Mouse (Mus musculus): Measurements from ENCODE around the gene Podn.
"Not testable (repeated sequence)": the region's sequence is repeated elsewhere in the genome, so short reads cannot be mapped to it uniquely, and the experiment has no call there.

Podn gene

DNA sequence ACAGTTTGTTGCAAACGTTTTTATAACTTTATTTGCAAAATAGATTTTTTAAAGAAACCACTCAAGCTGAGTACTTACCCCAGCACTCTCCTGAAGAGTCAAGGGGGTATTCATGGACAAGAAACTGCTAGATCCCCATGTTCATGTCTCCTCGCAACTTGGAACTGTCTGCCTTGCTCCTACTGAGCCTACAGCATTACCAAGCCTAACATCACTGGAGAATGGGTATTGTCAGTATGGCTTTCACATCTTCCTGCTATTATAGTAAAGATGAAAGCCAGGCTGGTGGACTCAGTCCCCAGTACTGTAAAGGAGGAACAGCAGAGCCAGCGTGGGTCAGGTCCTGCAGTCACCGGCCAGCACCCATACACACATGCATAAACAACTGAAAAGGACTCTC is at the start of gene Podn:
Podn (minus strand) TSS at position 101 of the 400 bp plus-strand sequence.
- no peak for DNase-seq (ENCODE audit: low spot score)

DNA sequence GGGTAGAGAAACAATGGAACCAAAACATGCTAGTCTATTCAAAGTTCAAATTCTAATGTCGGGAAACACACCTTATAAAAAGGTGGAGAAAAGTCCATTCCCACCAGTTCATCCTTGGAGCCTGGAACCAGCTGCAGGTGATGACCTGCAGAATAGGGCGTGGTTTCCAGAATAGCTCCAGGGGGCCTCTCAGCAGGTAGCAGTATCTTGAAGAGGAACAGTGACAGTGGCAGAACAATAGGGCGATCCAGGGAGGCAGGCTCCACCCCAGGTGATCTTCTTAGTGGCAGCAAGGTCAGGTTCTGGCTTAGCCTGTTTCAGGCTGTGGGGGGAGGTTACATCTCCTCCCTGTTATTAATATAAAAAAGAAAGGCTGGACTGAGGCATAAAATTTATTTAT is 49.3 kb upstream of the Podn start:
- not testable (repeated sequence) for DNase-seq (ENCODE audit: low spot score)

DNA sequence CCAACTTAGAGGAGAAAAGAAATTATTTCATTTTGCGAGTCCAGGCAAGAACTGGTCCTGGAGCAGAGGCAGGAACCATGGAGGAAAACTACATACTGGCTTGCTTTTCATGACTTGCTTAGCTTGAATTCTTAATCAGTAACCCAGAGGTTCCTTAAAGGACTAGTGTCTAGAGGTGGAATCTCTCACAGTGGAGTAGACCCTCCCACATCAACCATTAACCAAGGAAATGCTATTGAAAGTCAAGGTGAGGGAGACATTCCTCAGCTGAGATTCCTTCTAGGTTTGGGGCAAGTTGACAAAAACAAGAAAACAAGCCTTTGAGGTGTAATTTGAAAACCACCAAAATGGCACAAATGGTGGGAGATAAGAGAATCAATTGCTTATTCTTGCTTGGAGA is 48.6 kb upstream of the Podn start, which contains the start of gene Scp2:
Scp2 (minus strand) TSS at position 119 of the 400 bp plus-strand sequence.
- DNase-seq (ENCODE audit: low spot score), result no peak

DNA sequence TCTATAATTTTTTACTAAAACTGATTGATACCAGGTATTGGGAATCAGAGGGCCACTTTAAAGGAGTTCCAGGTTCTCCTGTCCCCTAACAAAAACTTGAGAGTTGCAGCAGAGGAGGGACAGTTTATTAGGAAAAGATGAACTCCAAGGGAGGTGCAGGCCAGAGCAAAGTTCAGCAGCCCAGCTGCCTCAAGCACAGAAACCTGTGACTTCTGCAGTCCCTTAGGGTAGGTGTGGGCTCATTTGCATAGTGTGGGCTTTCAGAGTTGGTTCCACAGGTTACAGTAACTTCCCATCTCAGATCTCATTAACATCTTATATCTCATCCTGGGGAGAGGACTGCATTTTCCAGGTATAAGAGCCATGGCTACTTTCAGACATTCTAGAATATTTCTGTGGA is 47.5 kb upstream of the Podn start:
- no peak for DNase-seq (ENCODE audit: low spot score)

DNA sequence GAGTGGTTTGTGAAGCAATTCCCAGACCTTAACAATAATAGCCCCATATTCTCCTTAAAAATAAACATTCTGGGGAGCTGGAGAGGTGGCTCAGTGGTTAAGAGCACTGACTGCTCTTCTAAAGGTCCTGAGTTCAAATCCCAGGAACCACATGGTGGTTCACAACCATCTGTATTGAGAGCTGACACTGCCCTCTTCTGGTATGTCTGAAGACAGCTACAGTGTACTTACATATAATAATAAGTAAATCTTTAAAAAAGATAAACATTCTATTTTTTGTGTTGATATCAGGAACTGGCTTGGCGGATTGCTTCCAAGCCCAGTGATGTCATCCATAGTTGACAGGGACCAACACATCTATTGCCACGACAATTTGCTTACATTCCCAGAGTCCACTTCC is 46.9 kb upstream of the Podn start:
- DNase-seq (ENCODE audit: low spot score), result not testable (repeated sequence)

DNA sequence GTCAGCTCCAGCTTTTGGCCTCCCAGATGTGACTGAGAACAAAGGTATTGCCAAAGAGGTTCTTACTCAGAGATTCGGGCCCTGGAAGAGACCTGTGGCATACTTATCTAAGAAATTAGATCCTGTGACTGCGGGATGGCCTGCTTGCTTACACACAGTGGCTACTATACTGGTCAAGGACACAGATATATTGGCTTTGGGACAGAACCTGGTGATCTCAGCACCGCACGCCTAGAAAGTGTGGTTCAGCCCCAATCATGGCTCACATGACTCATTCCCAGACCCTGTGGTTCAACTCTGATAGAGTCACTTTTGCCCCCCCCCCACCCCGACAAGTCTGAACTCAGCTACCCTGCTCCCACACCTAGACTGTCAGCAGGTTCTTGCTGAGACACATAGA is 40.7 kb upstream of the Podn start:
- no peak for DNase-seq (ENCODE audit: low spot score)

DNA sequence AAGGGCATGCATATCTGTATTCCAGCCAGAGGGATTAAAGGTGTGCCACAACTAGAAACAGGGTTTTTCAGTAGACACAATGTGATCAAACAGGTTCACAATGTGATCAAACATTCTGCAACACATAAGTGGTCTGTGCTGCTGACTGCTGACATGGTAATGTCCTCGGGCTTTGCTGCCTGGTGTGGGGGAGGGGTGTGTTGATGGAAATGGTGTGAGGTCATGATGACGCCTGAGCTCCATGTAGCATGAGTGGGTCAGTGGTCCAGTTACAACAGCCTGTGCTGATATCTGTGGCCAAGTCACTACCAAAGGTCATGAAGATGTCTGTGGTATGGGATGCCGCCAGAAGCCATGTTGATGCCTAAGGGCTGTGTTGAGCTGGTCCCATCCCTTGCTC is 34.2 kb upstream of the Podn start:
- DNase-seq (ENCODE audit: low spot score), result no peak

DNA sequence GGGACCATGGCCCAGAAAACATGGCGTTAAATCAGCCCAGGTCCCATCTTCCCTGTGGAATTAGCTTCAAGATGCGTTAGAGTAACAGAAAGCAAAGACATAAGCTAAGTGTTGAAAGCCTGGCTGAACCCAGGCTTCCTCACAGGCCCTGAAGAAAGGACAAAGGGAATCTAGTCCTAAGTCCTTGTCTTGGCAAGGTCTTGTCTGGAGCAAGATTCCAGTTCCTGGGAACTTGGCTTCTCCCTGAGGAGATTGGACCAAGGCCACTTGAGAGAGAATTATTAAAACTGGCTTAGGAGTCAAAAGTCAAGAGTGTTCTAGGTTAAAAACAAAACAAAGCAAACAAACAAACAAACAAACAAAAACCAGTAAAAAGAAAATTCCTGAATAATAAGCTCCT is 32.1 kb upstream of the Podn start:
- DNase-seq (ENCODE audit: low spot score), result no peak

DNA sequence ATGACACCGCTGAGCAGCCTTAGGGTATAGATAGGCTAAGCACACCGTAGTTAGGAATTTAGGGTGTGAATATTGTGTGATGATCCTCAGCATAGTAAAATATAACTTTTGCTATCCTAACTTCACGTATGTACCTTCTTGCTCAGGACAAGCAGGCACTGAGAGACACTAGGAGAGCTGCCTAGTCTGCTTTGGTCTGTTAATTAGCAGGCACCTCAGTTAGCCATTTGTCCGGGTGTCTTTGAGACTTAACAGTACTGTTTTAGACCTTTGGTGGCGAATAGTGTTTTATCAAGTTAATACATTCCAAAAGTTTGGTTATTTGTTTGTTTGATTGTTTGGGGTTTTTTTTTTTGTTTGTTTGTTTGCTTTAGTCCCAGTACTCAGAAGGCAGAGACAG is 31.3 kb upstream of the Podn start:
- no peak for DNase-seq (ENCODE audit: low spot score)

DNA sequence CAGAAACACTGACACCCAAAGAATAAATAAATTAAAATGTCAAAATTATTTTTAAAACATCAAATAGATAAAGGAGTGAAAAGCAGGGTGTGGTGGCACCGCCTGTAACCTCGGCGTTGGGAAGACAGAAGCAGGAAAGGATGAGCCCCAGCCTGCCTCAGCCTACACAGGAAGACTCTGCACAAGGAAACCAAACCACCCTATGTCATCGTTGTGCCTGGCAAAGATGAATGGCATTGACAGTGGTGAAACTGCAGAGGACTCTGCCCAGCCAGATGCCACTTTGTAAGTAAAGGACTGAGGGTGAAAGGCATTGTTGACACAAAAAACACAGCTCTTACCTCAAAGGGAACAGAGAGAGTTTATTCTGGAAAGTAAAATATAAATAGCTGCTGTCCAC is 30.0 kb upstream of the Podn start:
- DNase-seq (ENCODE audit: low spot score), result no peak

DNA sequence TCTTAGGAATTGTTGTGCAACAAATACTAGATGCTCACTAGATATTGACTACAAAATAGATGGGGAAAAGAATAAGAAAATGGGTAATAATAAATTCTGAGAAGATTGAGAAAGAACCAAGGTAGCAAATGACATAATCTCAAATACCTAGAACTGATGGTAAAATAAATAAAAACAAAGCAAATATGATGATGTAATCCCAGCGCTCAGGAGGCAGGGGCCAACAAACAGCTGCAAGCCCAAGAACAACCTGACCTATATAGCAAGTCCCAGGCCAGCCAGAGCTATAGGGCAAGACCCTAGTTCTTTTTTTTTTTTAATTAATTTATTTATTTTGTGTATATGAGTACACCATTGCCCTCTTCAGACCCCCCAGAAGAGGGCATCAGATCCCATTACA is 27.9 kb upstream of the Podn start:
- no peak for DNase-seq (ENCODE audit: low spot score)

DNA sequence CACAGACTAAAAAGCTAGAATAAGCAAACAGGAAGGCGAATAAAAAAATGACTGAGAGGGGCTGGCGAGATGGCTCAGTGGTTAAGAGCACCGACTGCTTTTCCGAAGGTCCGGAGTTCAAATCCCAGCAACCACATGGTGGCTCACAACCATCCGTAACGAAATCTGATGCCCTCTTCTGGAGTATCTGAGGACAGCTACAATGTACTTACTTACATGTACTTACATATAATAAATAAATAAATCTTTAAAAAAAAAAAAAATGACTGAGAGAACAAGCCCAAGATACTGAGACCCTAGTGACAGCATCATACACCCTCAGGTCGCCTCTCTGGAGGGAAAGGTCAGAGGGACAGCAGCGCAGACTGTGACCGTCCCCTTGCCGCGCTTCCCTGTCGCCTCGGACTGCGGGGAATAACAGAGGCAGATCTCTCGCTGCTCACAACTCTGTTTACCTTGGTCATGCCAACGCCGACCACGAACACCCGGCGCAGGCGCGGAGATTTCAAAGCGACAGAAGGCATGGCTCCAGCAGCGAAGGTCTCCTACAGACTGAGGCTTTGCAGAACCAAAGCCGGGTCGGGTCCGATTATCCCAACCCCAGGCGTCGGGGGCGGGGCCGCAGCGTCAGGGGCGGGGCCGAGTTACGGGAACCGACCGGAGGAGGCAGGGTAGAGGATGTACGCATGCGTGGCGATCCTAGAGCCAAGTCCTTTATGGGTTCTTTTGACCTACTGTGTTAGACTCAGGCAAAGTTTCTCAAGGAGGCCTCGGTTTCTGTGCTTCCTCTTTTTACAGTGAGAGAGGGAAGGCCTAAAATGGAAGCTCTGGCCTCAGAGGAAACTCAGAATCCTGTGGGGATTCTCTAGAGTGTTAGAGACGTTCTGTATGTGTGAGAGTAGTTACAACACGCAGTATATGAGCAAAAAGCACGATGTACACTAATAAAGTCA is 22.0 kb upstream of the Podn start:
- peak; percentile 95 for DNase-seq (ENCODE audit: low spot score)

DNA sequence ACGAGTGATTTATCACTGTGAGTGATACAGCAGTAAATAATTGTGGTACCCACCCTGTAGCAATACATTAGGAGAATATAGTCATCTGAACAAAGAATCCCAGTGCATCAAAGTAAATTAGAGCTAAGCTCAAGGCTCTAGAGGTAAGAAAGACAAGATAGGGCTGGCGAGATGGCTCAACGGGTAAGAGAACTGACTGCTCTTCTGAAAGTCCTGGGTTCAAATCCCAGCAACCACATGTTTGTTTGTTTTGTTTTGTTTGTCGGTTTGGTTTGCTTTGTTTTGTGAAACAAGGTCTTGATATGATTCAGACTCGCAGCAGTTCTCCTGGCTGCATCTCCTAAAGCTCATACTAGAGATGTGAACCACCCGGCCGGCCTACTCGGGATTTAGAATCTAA is 21.2 kb upstream of the Podn start:
- DNase-seq (ENCODE audit: low spot score), result no peak

DNA sequence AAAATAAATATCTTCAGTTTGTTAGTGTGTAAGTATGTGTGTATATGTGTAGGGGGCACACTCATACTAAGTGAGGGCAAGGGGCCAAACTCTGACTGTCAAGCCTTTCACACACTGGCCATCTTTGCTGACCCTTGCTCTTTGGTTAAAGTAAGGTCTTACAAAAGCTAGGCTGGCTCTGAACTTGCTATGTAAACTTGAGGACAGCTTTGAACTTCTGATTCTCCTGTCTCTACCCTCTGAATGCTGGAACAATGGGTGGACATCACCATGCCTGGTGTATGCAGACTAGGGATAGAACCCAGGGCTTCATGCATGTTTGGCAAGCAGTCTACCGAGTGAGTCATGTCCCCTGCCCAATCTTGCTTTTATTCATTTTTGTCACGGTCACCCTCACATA is 20.2 kb upstream of the Podn start:
- DNase-seq (ENCODE audit: low spot score), result no peak

DNA sequence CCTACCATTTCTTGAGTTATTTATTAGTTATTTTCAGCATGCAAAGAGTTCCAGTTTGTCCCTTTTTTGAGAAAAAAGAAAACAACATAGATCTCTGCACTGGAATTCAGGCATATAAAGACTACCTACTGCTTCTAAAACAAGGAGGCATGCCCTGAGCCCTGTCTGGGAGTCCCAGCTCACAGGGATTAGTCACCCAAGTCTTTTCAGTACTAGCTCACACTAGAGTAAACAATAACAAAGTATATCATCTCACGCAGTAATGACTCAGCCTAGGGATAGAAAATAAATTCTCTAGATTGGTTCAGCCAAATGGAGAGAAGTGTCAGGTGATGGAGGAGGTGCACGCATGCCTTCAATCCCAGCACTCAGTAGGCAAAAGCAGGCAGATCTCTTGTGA is 14.5 kb upstream of the Podn start:
- no peak for DNase-seq (ENCODE audit: low spot score)

DNA sequence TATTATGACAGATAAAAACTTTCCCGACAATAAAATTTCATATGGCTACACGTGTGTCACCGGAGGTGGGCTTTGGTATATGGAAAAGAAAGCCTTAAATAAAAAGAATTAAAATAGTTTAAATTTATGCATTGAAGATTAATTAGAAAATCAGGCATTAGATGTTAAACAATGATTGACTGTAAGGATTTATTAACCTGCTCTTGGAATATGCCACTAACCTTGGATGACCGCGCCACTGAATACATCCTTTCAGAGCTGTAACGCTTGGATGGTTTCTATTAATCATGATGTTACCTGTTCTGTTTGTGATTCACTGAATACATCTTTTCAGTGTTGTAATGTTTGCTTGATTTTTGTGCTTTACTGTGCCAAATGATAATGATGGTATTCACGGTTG is 13.5 kb upstream of the Podn start:
- DNase-seq (ENCODE audit: low spot score), result no peak

DNA sequence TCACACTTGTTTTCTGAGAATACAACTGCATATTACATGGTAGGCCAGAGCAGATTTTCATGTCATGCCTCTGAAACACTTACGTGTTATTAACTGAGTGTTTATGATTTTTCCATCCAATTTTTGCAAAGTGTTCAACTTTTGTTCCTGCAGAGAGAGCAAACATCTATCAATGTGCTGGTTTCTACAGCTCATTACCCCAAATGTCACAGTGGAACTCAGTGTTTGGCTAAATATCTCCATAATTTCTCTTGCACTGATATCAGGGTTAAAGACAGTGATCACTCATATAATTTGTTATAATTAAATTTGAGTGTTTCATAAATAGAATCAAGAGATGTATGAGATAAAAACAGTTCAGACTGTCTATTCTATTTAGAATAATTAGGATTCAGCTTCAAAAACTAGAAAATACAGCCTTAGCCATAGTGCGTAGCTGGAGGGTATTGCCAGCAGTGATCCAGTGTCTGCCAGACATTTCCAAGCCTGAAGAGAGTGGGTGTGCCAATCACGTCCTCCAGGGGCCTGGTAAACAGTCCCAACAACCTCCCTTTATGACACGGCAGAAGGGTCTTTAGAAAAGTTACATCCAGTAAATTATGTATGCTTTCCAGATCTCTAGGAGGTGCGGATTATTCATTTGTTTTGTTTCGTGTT is 3.4 kb downstream of the Podn start:
- no peak for DNase-seq (ENCODE audit: low spot score)

DNA sequence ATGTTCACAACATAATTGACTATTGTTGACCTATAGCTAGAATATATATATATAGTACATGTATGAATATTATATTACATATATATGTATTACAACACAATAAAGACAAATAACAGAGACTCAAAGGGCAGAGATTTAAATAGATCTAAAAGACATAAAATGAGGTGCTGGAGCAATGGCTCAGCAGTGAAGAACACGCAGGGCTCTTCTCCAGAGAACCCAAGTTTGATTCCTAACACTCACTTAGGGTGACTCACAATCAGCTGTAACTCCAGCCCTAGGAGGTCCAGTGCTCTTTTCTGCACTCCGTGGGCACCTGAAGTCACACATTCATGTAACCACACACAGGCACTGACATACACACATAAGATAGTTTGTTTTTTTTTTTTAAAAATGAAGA is 12.3 kb downstream of the Podn start:
- DNase-seq (ENCODE audit: low spot score), result no peak

DNA sequence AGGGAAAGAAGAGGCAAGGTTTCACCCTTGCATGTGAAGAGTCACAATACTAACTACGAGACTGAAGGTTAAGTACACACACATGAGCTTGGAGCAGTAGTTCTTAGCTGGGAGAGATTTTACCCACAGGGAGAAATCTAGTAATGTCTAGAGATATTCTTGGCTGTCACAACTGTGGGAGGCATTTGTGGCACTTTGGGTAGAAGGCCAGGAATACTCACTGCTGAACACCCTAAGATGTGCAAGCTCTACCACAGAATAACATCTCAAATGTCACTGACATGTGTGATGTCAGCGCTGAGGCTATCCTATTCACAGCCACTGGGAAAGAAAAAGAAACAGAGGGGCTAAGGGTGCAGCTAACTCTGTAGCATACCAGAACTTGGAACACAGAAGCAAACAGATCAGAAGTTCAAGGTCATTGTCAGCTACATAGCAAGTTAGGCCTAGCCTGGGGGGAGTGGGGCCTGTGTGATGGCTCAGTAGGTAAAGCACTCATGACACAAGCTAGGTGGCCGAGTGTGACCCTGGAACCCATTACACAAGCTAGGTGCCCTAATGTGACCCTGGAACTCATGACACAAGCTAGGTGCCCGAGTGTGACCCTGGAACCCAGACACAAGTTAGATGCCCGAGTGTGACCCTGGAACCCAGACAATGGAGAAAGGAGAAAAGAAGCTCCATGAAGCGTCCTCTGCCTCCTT is 13.1 kb downstream of the Podn start:
- DNase-seq (ENCODE audit: low spot score), result no peak

DNA sequence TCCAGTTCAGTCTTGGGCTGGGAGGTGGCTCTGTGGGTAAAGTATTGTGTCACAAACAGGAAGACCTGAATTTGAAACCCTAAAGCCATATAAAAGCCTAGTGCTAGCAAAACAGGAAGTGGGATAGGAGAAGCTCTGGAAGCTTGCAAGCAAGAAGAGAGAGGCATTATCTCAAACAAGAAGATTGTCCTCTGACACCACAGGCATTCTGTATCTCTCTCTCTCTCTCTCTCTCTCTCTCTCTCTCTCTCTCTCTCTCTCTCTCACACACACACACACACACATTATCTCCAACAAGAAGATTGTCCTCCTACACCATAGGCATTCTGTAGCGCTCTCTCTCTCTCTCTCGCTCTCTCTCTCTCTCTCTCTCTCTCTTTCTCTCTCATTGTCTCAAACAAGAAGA is 13.8 kb downstream of the Podn start:
- DNase-seq (ENCODE audit: low spot score), result no peak

DNA sequence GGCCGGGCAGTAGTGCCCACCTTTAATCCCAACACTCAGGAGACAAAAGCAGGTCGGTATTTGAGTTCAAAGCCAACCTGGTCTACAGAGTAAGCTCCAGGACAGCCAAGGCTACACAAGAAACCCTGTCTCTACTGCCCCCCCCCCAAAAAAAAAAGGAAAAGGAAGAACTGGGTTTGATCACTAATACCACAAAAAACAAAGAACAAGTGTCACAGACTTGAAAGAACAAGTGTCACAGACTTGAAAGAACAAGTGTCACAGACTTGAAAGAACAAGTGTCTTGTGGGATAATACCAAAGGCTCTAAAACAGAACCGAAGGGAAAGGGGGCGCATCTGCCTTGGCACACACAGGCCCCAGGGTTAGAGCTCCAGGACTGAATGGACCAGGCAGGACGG is 15.4 kb downstream of the Podn start:
- DNase-seq (ENCODE audit: low spot score), result no peak

DNA sequence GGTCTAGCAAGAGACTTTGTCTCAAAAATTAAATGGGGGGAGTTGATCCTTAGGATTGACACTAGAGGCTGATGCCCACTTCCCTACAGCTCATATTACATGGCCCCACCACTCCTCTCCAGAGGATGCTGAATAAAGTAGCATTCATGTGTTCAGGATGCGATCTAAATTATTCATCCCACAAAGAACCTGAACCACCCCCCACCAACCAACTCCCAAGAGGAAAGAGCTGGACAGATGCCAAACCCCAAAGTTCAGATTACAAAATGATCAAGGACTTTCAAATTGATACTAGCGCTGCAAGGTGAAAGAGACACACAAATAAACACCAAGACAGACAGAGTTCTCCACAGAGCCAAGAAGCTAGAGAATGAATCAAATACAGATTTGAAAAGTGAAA is 16.5 kb downstream of the Podn start:
- DNase-seq (ENCODE audit: low spot score), result no peak

DNA sequence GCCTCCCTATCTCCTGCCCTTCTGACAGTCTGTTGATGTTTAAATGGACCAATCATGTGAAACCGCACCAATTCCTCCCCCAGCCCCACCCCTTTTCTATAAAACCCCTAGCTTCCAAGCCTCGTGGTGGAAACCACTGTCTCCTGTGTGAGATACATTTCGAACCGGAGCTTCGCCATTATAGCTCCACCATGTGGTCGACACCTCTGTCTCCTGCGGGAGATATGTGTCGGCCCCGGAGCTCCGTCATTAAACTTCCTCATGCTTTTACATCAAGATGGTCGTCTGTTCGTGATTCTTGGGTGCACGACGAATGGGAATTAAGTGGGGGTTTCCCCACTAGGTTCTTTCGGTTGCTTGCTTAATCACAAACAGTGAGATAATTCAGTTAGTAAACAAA is 17.1 kb downstream of the Podn start:
- DNase-seq (ENCODE audit: low spot score), result not testable (repeated sequence)
